Mouse (Mus musculus): ENCODE data around the gene Abhd14b. TPM values are rescaled to one million over a fixed set of nuclear protein-coding genes. Genes with fewer than 3 reads are reported as not detected.
A peak's percentile ranks its signal among the peaks of the same experiment; 100 is the strongest.

The Abhd14b gene
- polyA plus RNA-seq, 1 experiment from 2014 or later: 8.9 TPM

- H3K9ac ChIP-seq: no peak overlapping the region
- H3K36me3 ChIP-seq (replicated peaks): no peaks in the 10 kb centered on the region
- H3K4me3 ChIP-seq: no peak overlapping the region
- 82% methylated on average over 3 of the region's 3 CpGs for WGBS
- ATAC-seq (replicated peaks): no peak
- no peaks in the 10 kb centered on the region for H3K4me1 ChIP-seq
- H3K4me2 ChIP-seq: no peak overlapping the region
- H3K27ac ChIP-seq: no peak overlapping the region
- no peaks in the 10 kb centered on the region for H3K27me3 ChIP-seq (replicated peaks)
- H3K9me3 ChIP-seq: no peaks in the 10 kb centered on the region
These were observed 35.0 kb upstream of the Abhd14b start for GRCm38 (mm10) chr9:106412210-106412609.

- ATAC-seq (replicated peaks): no peak
- H3K4me2 ChIP-seq: no peak overlapping the region
- H3K4me1 ChIP-seq: peaks cover 14% of the 10 kb centered on the region
- H3K27me3 ChIP-seq (replicated peaks): no peaks in the 10 kb centered on the region
- no peak overlapping the region for H3K4me3 ChIP-seq
- 85% methylated on average over 5 of the region's 5 CpGs for WGBS
- H3K36me3 ChIP-seq (replicated peaks): no peaks in the 10 kb centered on the region
- H3K9me3 ChIP-seq: no peaks in the 10 kb centered on the region
- no peak overlapping the region for H3K9ac ChIP-seq
- no peak overlapping the region for H3K27ac ChIP-seq
These were observed 33.7 kb upstream of the Abhd14b start for GRCm38 (mm10) chr9:106413606-106414005.

GRCm38 (mm10) chr9:106416826-106417225 lies 30.4 kb upstream of the Abhd14b start:
- Histone ChIP-seq H3K4me1 (peaks cover 29% of the 10 kb centered on the region), H3K27me3 (replicated peaks) (no peaks in the 10 kb centered on the region), H3K4me3 (no peak overlapping the region), H3K27ac (no peak overlapping the region), H3K36me3 (replicated peaks) (no peaks in the 10 kb centered on the region), H3K9ac (no peak overlapping the region), H3K4me2 (no peak overlapping the region), H3K9me3 (no peaks in the 10 kb centered on the region)
- WGBS: 93% methylated on average over 6 of the region's 6 CpGs
- ATAC-seq (replicated peaks): no peak

DNA sequence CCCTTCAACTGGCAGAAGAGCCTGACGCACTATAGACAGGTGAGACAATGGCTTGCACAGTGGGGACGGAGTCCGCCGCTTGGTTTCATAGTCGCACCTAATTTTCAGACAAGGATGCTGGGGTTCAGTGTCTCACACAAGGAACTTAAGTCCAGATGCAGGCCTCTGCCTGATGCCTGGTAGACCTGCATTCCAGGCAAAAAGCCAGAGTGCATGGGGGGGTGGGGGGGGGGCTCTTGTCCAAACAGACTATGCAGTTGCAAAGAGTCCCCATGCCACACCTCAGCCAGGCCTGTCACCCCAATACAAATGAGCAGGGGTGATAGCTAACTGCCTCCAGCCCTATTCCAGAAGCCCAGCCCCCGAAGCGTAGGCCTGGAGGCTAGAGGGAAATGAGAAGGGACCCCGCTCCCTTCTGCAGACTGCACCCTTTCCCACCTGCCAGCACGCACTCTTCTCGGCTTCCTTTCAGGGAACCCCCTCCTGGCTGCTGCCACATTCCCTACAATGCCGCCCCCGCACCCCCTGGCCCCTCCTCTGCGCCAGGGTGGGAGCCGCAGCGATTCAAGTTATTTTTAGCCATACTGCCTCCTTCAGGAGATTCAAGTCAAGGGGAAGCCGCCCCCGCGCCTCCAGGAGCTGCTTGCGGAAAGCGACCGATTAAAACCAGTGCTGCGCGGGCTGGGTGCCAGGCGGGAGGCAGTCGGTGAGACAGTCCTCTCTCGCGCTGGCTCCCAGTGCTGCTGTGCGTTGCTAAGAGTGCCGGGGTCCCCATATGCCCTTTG lies 29.2 kb upstream of the Abhd14b start:
- Histone ChIP-seq H3K4me3 (peak overlapping the region; percentile 26), H3K9me3 (no peaks in the 10 kb centered on the region), H3K27me3 (replicated peaks) (no peaks in the 10 kb centered on the region), H3K36me3 (replicated peaks) (no peaks in the 10 kb centered on the region), H3K9ac (peak overlapping the region; percentile 33), H3K27ac (peak overlapping the region; percentile 27), H3K4me1 (peaks cover 29% of the 10 kb centered on the region), H3K4me2 (peak overlapping the region; percentile 61)
- 15% methylated on average over 29 of the region's 29 CpGs for WGBS
- ATAC-seq (replicated peaks): peak; percentile 57

DNA sequence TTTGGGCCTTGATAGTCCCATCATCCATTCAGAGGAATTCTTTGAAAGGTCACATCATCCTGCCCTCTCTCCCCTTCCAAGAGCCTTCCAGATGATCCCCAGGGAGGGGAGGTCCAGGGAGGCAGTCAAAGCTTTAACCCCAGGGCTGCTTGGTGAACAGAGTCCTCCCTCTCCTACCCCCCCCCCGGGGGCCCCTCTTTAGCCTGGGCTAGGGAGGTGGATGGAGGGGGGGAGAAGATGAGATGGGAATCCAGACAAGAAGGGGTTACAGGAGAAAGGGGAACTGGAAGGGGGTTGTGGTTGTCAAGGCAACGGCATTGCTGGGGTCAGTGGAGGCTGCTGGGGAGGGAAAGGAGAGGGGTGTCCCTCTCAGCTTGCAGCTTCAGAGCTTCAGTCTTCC lies 26.7 kb upstream of the Abhd14b start:
- Histone ChIP-seq H3K4me2 (peak overlapping the region; percentile 35), H3K9ac (no peak overlapping the region), H3K4me3 (no peak overlapping the region), H3K9me3 (no peaks in the 10 kb centered on the region), H3K27ac (0 out of 2 replicates have a peak overlapping the region, but pooled peaks have one; percentile 22), H3K27me3 (replicated peaks) (no peaks in the 10 kb centered on the region), H3K36me3 (replicated peaks) (no peaks in the 10 kb centered on the region), H3K4me1 (peaks cover 29% of the 10 kb centered on the region)
- 0% methylated on average over 2 of the region's 2 CpGs for WGBS
- ATAC-seq (replicated peaks): no peak

DNA sequence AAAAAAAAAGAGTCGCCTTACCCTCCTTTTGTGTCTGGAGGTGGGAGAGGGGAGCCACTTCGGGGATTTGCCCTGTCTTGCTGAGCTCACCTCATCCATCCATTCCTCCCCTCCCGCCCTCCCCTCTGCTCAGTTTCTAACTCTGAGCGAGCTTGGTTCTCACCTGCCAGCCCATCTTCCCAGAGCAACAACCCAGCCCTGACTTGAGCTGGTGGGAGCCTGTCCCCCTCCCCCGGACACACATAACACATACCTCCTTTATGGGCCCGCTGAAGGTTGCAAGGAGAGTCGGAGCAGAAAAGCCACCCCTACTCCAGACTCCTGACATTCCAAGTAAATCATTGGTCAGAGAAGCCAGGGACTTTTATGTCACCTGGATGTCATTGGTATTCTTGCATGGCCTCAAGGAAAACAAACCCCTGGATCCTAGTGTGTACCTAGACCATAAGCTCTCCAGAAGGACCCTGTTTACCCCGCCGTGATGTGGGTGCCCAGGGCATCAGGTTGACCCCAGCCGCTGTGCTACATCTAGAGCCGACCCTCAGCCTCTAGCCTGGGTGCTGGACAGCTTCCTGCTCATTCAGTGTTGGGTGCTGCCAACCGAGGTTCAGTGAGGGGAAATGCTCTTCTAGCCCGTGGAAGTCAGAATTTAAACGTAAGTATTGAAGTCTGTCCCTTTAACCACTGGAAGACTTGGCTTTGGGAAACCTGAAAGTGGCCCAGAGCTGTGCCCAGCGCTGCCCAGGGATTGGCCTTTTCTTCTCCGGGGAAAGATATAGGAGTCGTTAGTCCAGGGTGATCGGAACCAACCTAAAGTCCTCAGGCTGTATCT lies 26.0 kb upstream of the Abhd14b start:
- H3K27ac ChIP-seq: peak overlapping the region; percentile 31
- ATAC-seq (replicated peaks): peak; percentile 15
- 7% methylated on average over 18 of the region's 18 CpGs for WGBS

GRCm38 (mm10) chr9:106421865-106422160 lies 25.4 kb upstream of the Abhd14b start:
- 0% methylated on average over 3 of the region's 3 CpGs for WGBS
- ATAC-seq (replicated peaks): peak; percentile 76
- Histone ChIP-seq H3K9ac (no peak overlapping the region), H3K27me3 (replicated peaks) (no peaks in the 10 kb centered on the region), H3K36me3 (replicated peaks) (no peaks in the 10 kb centered on the region), H3K9me3 (no peaks in the 10 kb centered on the region), H3K4me2 (peak overlapping the region; percentile 35), H3K4me1 (peaks cover 29% of the 10 kb centered on the region), H3K27ac (peak overlapping the region; percentile 31; the same call in 1 of the 2 replicates), H3K4me3 (no peak overlapping the region)

More for the DNA sequence above, 26.0 kb upstream of the Abhd14b start:
- no peaks in the 10 kb centered on the region for H3K36me3 ChIP-seq (replicated peaks)
- H3K4me3 ChIP-seq: no peak overlapping the region
- no peaks in the 10 kb centered on the region for H3K27me3 ChIP-seq (replicated peaks)
- H3K9me3 ChIP-seq: no peaks in the 10 kb centered on the region
- H3K4me2 ChIP-seq: peak overlapping the region; percentile 35
- peaks cover 29% of the 10 kb centered on the region for H3K4me1 ChIP-seq
- no peak overlapping the region for H3K9ac ChIP-seq

GRCm38 (mm10) chr9:106428719-106429220 lies 18.5 kb upstream of the Abhd14b start:
- peak overlapping the region; percentile 66 for H3K4me3 ChIP-seq
- H3K9ac ChIP-seq: peak overlapping the region; percentile 60
- 9% methylated on average over 11 of the region's 11 CpGs for WGBS
- ATAC-seq (replicated peaks): peak; percentile 73
- H3K4me1 ChIP-seq: peaks cover 19% of the 10 kb centered on the region
- H3K27ac ChIP-seq: peak overlapping the region; percentile 95
- H3K9me3 ChIP-seq: no peaks in the 10 kb centered on the region
- H3K4me2 ChIP-seq: peak overlapping the region; percentile 81
- no peaks in the 10 kb centered on the region for H3K27me3 ChIP-seq (replicated peaks)
- H3K36me3 ChIP-seq (replicated peaks): peaks cover 15% of the 10 kb centered on the region

DNA sequence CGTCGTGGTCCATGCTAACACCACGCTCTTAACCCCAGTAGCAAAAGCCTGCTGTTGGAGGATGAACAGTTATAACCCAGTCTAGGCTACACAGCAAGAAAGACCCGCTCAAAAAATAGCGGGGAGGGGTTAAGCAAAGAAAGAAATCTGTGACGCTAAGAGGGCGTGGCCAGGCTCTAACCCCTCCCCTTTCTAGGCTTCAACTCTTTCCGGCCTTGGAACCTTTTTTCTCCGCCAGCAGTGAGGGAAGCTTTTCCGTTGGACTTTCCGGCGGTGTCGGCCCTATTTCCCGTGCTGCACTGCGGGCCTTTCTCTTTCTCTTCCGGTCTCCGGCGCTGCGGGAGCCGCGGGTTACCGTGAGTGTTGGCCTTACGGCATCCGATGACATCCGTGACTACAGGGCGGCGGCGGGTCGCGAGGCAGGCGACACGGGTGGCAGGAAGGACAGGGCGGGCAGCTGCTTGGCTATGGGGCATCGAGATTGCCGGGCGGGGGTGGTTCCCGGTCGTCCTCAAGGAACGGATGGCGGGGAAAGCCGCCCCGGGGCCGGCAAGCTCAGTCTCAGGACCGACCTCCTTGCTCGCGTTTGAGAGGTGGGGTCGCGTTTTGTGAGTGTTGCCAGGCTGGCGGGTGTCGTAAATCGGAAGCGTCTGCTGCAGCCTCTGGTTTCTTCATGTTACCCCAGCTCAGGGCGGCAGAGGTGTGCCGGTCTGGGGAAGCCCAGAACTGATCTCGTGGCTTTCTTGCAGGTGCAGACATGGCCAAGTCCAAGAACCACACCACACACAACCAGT lies 17.8 kb upstream of the Abhd14b start, which contains the start of gene Rpl29:
Gene Rpl29 (plus strand): TSS at position 234 of the 794 bp plus-strand sequence.
- WGBS: under 1% methylated on average over 55 of the region's 55 CpGs
- peak; percentile 88 for ATAC-seq (replicated peaks)
- Histone ChIP-seq H3K4me2 (peak within 1 kb of the TSS; percentile 81), H3K9me3 (no peaks in the 10 kb centered on the region), H3K4me3 (peak within 1 kb of the TSS; percentile 66), H3K27me3 (replicated peaks) (no peaks in the 10 kb centered on the region), H3K27ac (peak within 1 kb of the TSS; percentile 95), H3K36me3 (replicated peaks) (peaks cover 15% of the 10 kb centered on the region), H3K9ac (peak within 1 kb of the TSS; percentile 83), H3K4me1 (peaks cover 19% of the 10 kb centered on the region)

- Histone ChIP-seq H3K9me3 (no peaks in the 10 kb centered on the region), H3K27ac (peak overlapping the region; percentile 95), H3K4me2 (peak overlapping the region; percentile 81), H3K4me3 (peak overlapping the region; percentile 66), H3K4me1 (peaks cover 19% of the 10 kb centered on the region), H3K9ac (peak overlapping the region; percentile 83), H3K27me3 (replicated peaks) (no peaks in the 10 kb centered on the region), H3K36me3 (replicated peaks) (peaks cover 15% of the 10 kb centered on the region)
- WGBS: 1% methylated on average over 4 of the region's 4 CpGs
- no peak for ATAC-seq (replicated peaks)
These were observed 17.3 kb upstream of the Abhd14b start for GRCm38 (mm10) chr9:106430015-106430264.

DNA sequence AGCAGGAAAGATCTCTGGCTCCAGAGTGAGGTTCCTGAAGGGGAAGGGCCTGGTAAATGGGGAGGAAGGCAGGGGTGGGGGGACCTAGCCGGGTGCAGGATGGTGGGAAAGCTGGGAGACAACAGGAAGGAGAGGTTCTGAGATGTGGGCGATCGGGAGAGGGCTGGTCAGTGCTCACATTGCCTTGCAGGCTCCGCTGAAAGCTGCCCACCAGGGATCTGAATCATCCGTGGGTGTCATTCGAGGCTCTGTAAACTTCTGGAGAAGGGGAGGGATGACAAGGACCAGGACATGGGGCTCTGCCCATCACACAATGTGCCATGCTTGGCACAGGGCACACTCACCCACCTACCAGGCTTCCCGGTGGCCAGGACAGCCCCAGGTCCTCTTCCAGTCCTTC lies 13.9 kb upstream of the Abhd14b start:
- H3K9ac ChIP-seq: no peak overlapping the region
- H3K4me3 ChIP-seq: no peak overlapping the region
- ATAC-seq (replicated peaks): no peak
- no peak overlapping the region for H3K4me2 ChIP-seq
- H3K36me3 ChIP-seq (replicated peaks): peaks cover 15% of the 10 kb centered on the region
- peaks cover 29% of the 10 kb centered on the region for H3K4me1 ChIP-seq
- H3K27me3 ChIP-seq (replicated peaks): no peaks in the 10 kb centered on the region
- no peaks in the 10 kb centered on the region for H3K9me3 ChIP-seq
- WGBS: 79% methylated on average over 7 of the region's 7 CpGs
- H3K27ac ChIP-seq: no peak overlapping the region

- H3K9ac ChIP-seq: no peak overlapping the region
- WGBS: 82% methylated on average over 9 of the region's 9 CpGs
- H3K9me3 ChIP-seq: no peaks in the 10 kb centered on the region
- no peak for ATAC-seq (replicated peaks)
- H3K36me3 ChIP-seq (replicated peaks): peaks cover 12% of the 10 kb centered on the region
- no peak overlapping the region for H3K27ac ChIP-seq
- H3K4me1 ChIP-seq: peaks cover 21% of the 10 kb centered on the region
- no peak overlapping the region for H3K4me2 ChIP-seq
- no peak overlapping the region for H3K4me3 ChIP-seq
- no peaks in the 10 kb centered on the region for H3K27me3 ChIP-seq (replicated peaks)
These were observed 10.7 kb upstream of the Abhd14b start for GRCm38 (mm10) chr9:106436566-106436965.
